Mouse (Mus musculus) stomach, embryonic 15.5 days (tissue): ENCODE measurements around the gene Tssk3. TPM values are rescaled to one million over a fixed set of nuclear protein-coding genes. Genes with fewer than 3 reads are reported as not detected.
A peak's percentile ranks its signal among the peaks of the same experiment; 100 is the strongest.

Experiments used
- ATAC-seq: fragments of 200-750 bp; cut with Nextera tagmentation; 2 replicates; pipeline ENCODE4 v1.8.0; 2017; ENCODE audit warnings: low read depth, moderate number of reproducible peaks, moderate TSS enrichment; ENCODE audit not compliant: insufficient read depth, low FRiP score
- H3K27ac ChIP-seq: fragments of 300-500 bp; sonication (generic); 2 replicates; pipeline ENCODE4 v1.5.1; 2015; ENCODE audit warnings: mild to moderate bottlenecking, inconsistent platforms
- H3K27me3 ChIP-seq: fragments of 300-500 bp; sonication (generic); replicated peaks from 2 replicates; pipeline ENCODE4 v1.6.1; 2015; ENCODE audit warnings: inconsistent platforms
- H3K36me3 ChIP-seq: fragments of 300-500 bp; sonication (generic); 2 replicates; pipeline ENCODE4 v1.6.1; 2015; ENCODE audit warnings: inconsistent platforms
- H3K4me1 ChIP-seq: fragments of 300-500 bp; sonication (generic); 2 replicates; pipeline ENCODE4 v1.6.1; 2015; ENCODE audit warnings: inconsistent platforms
- H3K4me2 ChIP-seq: fragments of 300-500 bp; sonication (generic); 2 replicates; pipeline ENCODE4 v1.6.1; 2015; ENCODE audit warnings: mild to moderate bottlenecking, inconsistent platforms
- H3K4me3 ChIP-seq: fragments of 300-500 bp; sonication (generic); replicated peaks from 2 replicates; pipeline ENCODE4 v1.5.1; 2015; ENCODE audit warnings: inconsistent platforms
- H3K9ac ChIP-seq: fragments of 300-500 bp; sonication (generic); 2 replicates; pipeline ENCODE4 v1.6.1; 2015; ENCODE audit warnings: inconsistent platforms
- H3K9me3 ChIP-seq: fragments of 300-500 bp; sonication (generic); 2 replicates; pipeline ENCODE4 v1.6.1; 2016; ENCODE audit warnings: inconsistent platforms
- WGBS: fragments of 180-500 bp; shearing (Covaris S2); methylation state at CpG from one replicate; pipeline ENCODE4 v1.1.7; 2015; 5-methylcytosine and 5-hydroxymethylcytosine counted together
- polyA plus RNA-seq: library from polyadenylated mRNA; unstranded; fragments of >200 nt; fragmentation: Nextera tagmentation; extraction: Ambion mirVana; gene quantifications from 2 replicates; pipeline ENCODE4 v1.2.1, GENCODE M21; 2015

The Tssk3 gene
- polyA plus RNA-seq, 1 experiment from 2014 or later, result not detected

- no peak for ATAC-seq
- peaks cover 25% of the 10 kb centered on the region for H3K4me1 ChIP-seq
- H3K9ac ChIP-seq, result no peak overlapping the region
- H3K4me3 ChIP-seq, result no peak overlapping the region
- no peaks in the 10 kb centered on the region for H3K9me3 ChIP-seq
- no peak overlapping the region for H3K27ac ChIP-seq
- WGBS, result 59% methylated on average over 6 of the region's 6 CpGs
- H3K27me3 ChIP-seq, result no peaks in the 10 kb centered on the region
- H3K4me2 ChIP-seq, result no peak overlapping the region
- H3K36me3 ChIP-seq, result no peaks in the 10 kb centered on the region
Measured at GRCm38 (mm10) chr4:129510723-129511412, 20.0 kb upstream of the Tssk3 start.

GRCm38 (mm10) chr4:129509650-129510049 is 18.8 kb upstream of the Tssk3 start:
- Histone ChIP-seq H3K9ac (no peak overlapping the region), H3K9me3 (no peaks in the 10 kb centered on the region), H3K27me3 (no peaks in the 10 kb centered on the region), H3K27ac (no peak overlapping the region), H3K36me3 (no peaks in the 10 kb centered on the region), H3K4me1 (peaks cover 17% of the 10 kb centered on the region), H3K4me2 (no peak overlapping the region), H3K4me3 (no peak overlapping the region)
- WGBS, result 59% methylated on average over 3 of the region's 3 CpGs
- ATAC-seq, result no peak

- no peak for ATAC-seq
- peak overlapping the region; percentile 33; the same call in 1 of the 2 replicates for H3K27ac ChIP-seq
- 58% methylated on average over 15 of the region's 15 CpGs for WGBS
- H3K27me3 ChIP-seq, result no peaks in the 10 kb centered on the region
- H3K4me1 ChIP-seq, result peaks cover 17% of the 10 kb centered on the region
- H3K4me2 ChIP-seq, result no peak overlapping the region
- no peak overlapping the region for H3K4me3 ChIP-seq
- no peak overlapping the region for H3K9ac ChIP-seq
- H3K36me3 ChIP-seq, result no peaks in the 10 kb centered on the region
- no peaks in the 10 kb centered on the region for H3K9me3 ChIP-seq
Measured at GRCm38 (mm10) chr4:129508834-129509600, 18.2 kb upstream of the Tssk3 start.

GRCm38 (mm10) chr4:129508237-129508515 is 17.4 kb upstream of the Tssk3 start:
- no peak overlapping the region for H3K9ac ChIP-seq
- no peaks in the 10 kb centered on the region for H3K9me3 ChIP-seq
- H3K4me3 ChIP-seq, result no peak overlapping the region
- no peak overlapping the region for H3K4me2 ChIP-seq
- no peak overlapping the region for H3K27ac ChIP-seq
- H3K27me3 ChIP-seq, result no peaks in the 10 kb centered on the region
- H3K36me3 ChIP-seq, result no peaks in the 10 kb centered on the region
- ATAC-seq, result no peak
- H3K4me1 ChIP-seq, result peaks cover 17% of the 10 kb centered on the region
- WGBS, result 54% methylated on average over 3 of the region's 3 CpGs

GRCm38 (mm10) chr4:129507434-129508236 is 16.8 kb upstream of the Tssk3 start:
- 60% methylated on average over 9 of the region's 10 CpGs for WGBS
- H3K4me3 ChIP-seq, result no peak overlapping the region
- no peak for ATAC-seq
- H3K27me3 ChIP-seq, result no peaks in the 10 kb centered on the region
- H3K9me3 ChIP-seq, result no peaks in the 10 kb centered on the region
- no peak overlapping the region for H3K27ac ChIP-seq
- no peak overlapping the region for H3K4me2 ChIP-seq
- peaks cover 20% of the 10 kb centered on the region; the same call in 1 of the 2 replicates for H3K4me1 ChIP-seq
- no peak overlapping the region for H3K9ac ChIP-seq
- no peaks in the 10 kb centered on the region for H3K36me3 ChIP-seq

GRCm38 (mm10) chr4:129505511-129505910 is 14.7 kb upstream of the Tssk3 start:
- H3K4me3 ChIP-seq, result no peak overlapping the region
- H3K36me3 ChIP-seq, result no peaks in the 10 kb centered on the region
- no peak for ATAC-seq
- WGBS, result 85% methylated on average over 3 of the region's 3 CpGs
- no peak overlapping the region for H3K9ac ChIP-seq
- no peak overlapping the region for H3K27ac ChIP-seq
- peaks cover 27% of the 10 kb centered on the region for H3K4me1 ChIP-seq
- H3K4me2 ChIP-seq, result no peak overlapping the region
- no peaks in the 10 kb centered on the region for H3K9me3 ChIP-seq
- H3K27me3 ChIP-seq, result no peaks in the 10 kb centered on the region

- WGBS, result 53% methylated on average over 11 of the region's 11 CpGs
- H3K36me3 ChIP-seq, result no peaks in the 10 kb centered on the region
- no peak overlapping the region for H3K4me3 ChIP-seq
- ATAC-seq, result no peak
- no peaks in the 10 kb centered on the region for H3K9me3 ChIP-seq
- no peaks in the 10 kb centered on the region for H3K27me3 ChIP-seq
- no peak overlapping the region for H3K4me2 ChIP-seq
- H3K27ac ChIP-seq, result 0 out of 2 replicates have a peak overlapping the region, but pooled peaks have one; percentile 40
- no peak overlapping the region for H3K9ac ChIP-seq
- H3K4me1 ChIP-seq, result peaks cover 31% of the 10 kb centered on the region
Measured at GRCm38 (mm10) chr4:129502901-129503444, 12.2 kb upstream of the Tssk3 start.

GRCm38 (mm10) chr4:129502327-129502888 is 11.6 kb upstream of the Tssk3 start:
- H3K27ac ChIP-seq, result 0 out of 2 replicates have a peak overlapping the region, but pooled peaks have one; percentile 40
- peaks cover 31% of the 10 kb centered on the region for H3K4me1 ChIP-seq
- no peaks in the 10 kb centered on the region for H3K36me3 ChIP-seq
- no peak overlapping the region for H3K9ac ChIP-seq
- no peaks in the 10 kb centered on the region for H3K27me3 ChIP-seq
- H3K4me2 ChIP-seq, result no peak overlapping the region
- WGBS, result 47% methylated on average over 9 of the region's 9 CpGs
- no peak for ATAC-seq
- H3K9me3 ChIP-seq, result no peaks in the 10 kb centered on the region
- H3K4me3 ChIP-seq, result no peak overlapping the region

- Histone ChIP-seq H3K27me3 (no peaks in the 10 kb centered on the region), H3K9me3 (no peaks in the 10 kb centered on the region), H3K36me3 (no peaks in the 10 kb centered on the region), H3K4me3 (peak overlapping the region; percentile 61), H3K9ac (peak overlapping the region; percentile 34; the same call in 1 of the 2 replicates), H3K4me1 (peaks cover 43% of the 10 kb centered on the region), H3K4me2 (peak overlapping the region; percentile 64), H3K27ac (peak overlapping the region; percentile 90)
- ATAC-seq, result peak; percentile 90
- 2% methylated on average over 46 of the region's 49 CpGs for WGBS
Measured at GRCm38 (mm10) chr4:129500607-129501566, 10.1 kb upstream of the Tssk3 start.

GRCm38 (mm10) chr4:129500017-129500416 is 9.2 kb upstream of the Tssk3 start:
- H3K4me2 ChIP-seq, result peak overlapping the region; percentile 64
- H3K36me3 ChIP-seq, result no peaks in the 10 kb centered on the region
- no peak overlapping the region for H3K9ac ChIP-seq
- H3K9me3 ChIP-seq, result no peaks in the 10 kb centered on the region
- H3K27me3 ChIP-seq, result no peaks in the 10 kb centered on the region
- peak overlapping the region; percentile 61 for H3K4me3 ChIP-seq
- WGBS, result 76% methylated on average over 8 of the region's 8 CpGs
- no peak for ATAC-seq
- H3K27ac ChIP-seq, result peak overlapping the region; percentile 90
- H3K4me1 ChIP-seq, result peaks cover 45% of the 10 kb centered on the region

GRCm38 (mm10) chr4:129498941-129499340 is 8.1 kb upstream of the Tssk3 start:
- H3K27me3 ChIP-seq, result no peaks in the 10 kb centered on the region
- no peak overlapping the region for H3K4me3 ChIP-seq
- peaks cover 45% of the 10 kb centered on the region for H3K4me1 ChIP-seq
- H3K9ac ChIP-seq, result no peak overlapping the region
- WGBS, result 67% methylated on average over 3 of the region's 3 CpGs
- no peak overlapping the region for H3K4me2 ChIP-seq
- no peaks in the 10 kb centered on the region for H3K9me3 ChIP-seq
- ATAC-seq, result no peak
- H3K36me3 ChIP-seq, result no peaks in the 10 kb centered on the region
- no peak overlapping the region for H3K27ac ChIP-seq
